Mouse (Mus musculus) hindbrain, embryonic 13.5 days (tissue): Measurements from ENCODE around the gene Dph1. TPM values are rescaled to one million over a fixed set of nuclear protein-coding genes. Genes with fewer than 3 reads are reported as not detected.
A peak's percentile ranks its signal among the peaks of the same experiment; 100 is the strongest.

Experiments used
- ATAC-seq: fragments of 200-750 bp; cut with Nextera tagmentation; 2 replicates; pipeline ENCODE4 v1.8.0; 2017; ENCODE audit warnings: moderate TSS enrichment; ENCODE audit not compliant: low FRiP score
- H3K27ac ChIP-seq: fragments of 300-500 bp; sonication (generic); 2 replicates; pipeline ENCODE4 v1.5.1; 2015; ENCODE audit warnings: inconsistent platforms, mild to moderate bottlenecking, moderate library complexity
- H3K27me3 ChIP-seq: fragments of 300-500 bp; sonication (generic); 2 replicates; pipeline ENCODE4 v1.6.1; 2015; ENCODE audit warnings: mild to moderate bottlenecking, inconsistent platforms
- H3K36me3 ChIP-seq: fragments of 300-500 bp; sonication (generic); 2 replicates; pipeline ENCODE4 v1.6.1; 2015; ENCODE audit warnings: mild to moderate bottlenecking, inconsistent platforms
- H3K4me1 ChIP-seq: fragments of 300-500 bp; sonication (generic); replicated peaks from 2 replicates; pipeline ENCODE4 v1.6.1; 2015; ENCODE audit warnings: inconsistent platforms
- H3K4me2 ChIP-seq: fragments of 300-500 bp; sonication (generic); 2 replicates; pipeline ENCODE4 v1.6.1; 2015; ENCODE audit warnings: inconsistent platforms, mild to moderate bottlenecking, moderate library complexity
- H3K4me3 ChIP-seq: fragments of 300-500 bp; sonication (generic); 2 replicates; pipeline ENCODE4 v1.5.1; 2015; ENCODE audit warnings: mild to moderate bottlenecking, inconsistent platforms
- H3K9ac ChIP-seq: fragments of 300-500 bp; sonication (generic); 2 replicates; pipeline ENCODE4 v1.6.1; 2015; ENCODE audit warnings: mild to moderate bottlenecking, inconsistent platforms
- H3K9me3 ChIP-seq: fragments of 300-500 bp; sonication (generic); 2 replicates; pipeline ENCODE4 v1.6.1; 2016; ENCODE audit warnings: inconsistent platforms
- WGBS: fragments of 180-500 bp; shearing (Covaris S2); methylation state at CpG from one replicate; pipeline ENCODE4 v1.1.7; 2015; 5-methylcytosine and 5-hydroxymethylcytosine counted together
- polyA plus RNA-seq: library from polyadenylated mRNA; unstranded; fragments of >200 nt; fragmentation: Nextera tagmentation; extraction: Ambion mirVana; gene quantifications from 2 replicates; pipeline ENCODE4 v1.2.1, GENCODE M21; 2015

The Dph1 gene
- polyA plus RNA-seq, 1 experiment from 2014 or later = 14.4 TPM

GRCm38 (mm10) chr11:75199951-75200350 lies 8.9 kb upstream of the Dph1 start:
- Histone ChIP-seq H3K9ac (no peak overlapping the region), H3K4me2 (no peak overlapping the region), H3K4me1 (peaks cover 48% of the 10 kb centered on the region), H3K9me3 (no peaks in the 10 kb centered on the region), H3K36me3 (no peaks in the 10 kb centered on the region), H3K27ac (no peak overlapping the region), H3K4me3 (no peak overlapping the region), H3K27me3 (peaks cover 55% of the 10 kb centered on the region)
- 81% methylated on average over 5 of the region's 5 CpGs for WGBS
- no peak for ATAC-seq

GRCm38 (mm10) chr11:75198792-75199191 lies 7.8 kb upstream of the Dph1 start:
- Histone ChIP-seq H3K36me3 (no peaks in the 10 kb centered on the region), H3K27ac (no peak overlapping the region), H3K4me1 (peaks cover 53% of the 10 kb centered on the region), H3K9ac (no peak overlapping the region), H3K9me3 (no peaks in the 10 kb centered on the region), H3K27me3 (peaks cover 64% of the 10 kb centered on the region), H3K4me2 (no peak overlapping the region), H3K4me3 (no peak overlapping the region)
- no peak for ATAC-seq
- WGBS = 48% methylated on average over 4 of the region's 4 CpGs

DNA sequence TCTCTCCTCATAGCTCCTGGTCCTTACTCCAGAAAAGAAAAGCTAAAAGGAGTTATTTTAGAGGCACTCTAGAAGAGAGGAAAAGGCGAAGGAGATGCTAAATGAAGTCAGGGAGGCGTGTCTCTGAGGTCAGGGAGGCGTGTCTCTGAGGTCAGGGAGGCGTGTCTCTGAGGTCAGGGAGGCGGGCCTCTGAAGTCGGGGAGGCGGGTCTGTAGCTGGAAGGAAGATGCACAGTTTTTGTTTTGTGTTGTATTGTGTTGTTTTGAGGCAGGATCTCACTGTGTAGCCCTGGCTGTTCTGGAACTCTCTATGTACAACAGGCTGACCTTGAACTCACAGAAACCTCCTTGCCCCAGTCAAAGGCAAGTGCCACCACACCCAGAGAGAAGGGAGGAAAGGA lies 6.9 kb upstream of the Dph1 start:
- no peaks in the 10 kb centered on the region for H3K36me3 ChIP-seq
- no peaks in the 10 kb centered on the region for H3K9me3 ChIP-seq
- peaks cover 72% of the 10 kb centered on the region for H3K27me3 ChIP-seq
- H3K4me1 ChIP-seq = peaks cover 61% of the 10 kb centered on the region
- no peak overlapping the region for H3K4me3 ChIP-seq
- no peak overlapping the region for H3K4me2 ChIP-seq
- H3K27ac ChIP-seq = no peak overlapping the region
- 22% methylated on average over 7 of the region's 7 CpGs for WGBS
- ATAC-seq = no peak
- no peak overlapping the region for H3K9ac ChIP-seq

DNA sequence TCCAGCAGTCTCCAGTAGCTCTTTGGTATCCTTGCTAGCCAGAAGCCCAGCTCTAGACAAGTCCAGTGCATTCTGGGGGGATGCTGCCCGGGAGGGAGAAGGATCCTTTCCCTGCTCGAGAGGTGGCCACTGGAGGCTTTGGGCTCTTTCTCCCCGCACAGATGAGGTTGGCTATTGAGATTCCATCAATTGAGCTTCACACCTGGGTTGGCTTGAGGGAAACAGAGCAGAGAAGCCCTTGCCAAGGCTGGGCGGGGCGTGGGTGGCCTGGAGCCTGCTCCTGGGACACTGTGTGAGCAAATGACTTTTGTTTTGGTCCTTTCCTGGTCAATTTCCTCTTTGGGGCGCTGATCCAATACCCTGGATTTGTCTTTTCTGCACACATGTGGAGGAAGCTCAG lies 5.1 kb upstream of the Dph1 start:
- Histone ChIP-seq H3K9me3 (no peaks in the 10 kb centered on the region), H3K36me3 (no peaks in the 10 kb centered on the region), H3K4me3 (peak overlapping the region; percentile 57), H3K4me1 (peaks cover 56% of the 10 kb centered on the region), H3K9ac (no peak overlapping the region), H3K27ac (no peak overlapping the region), H3K4me2 (peak overlapping the region; percentile 77), H3K27me3 (peaks cover 87% of the 10 kb centered on the region)
- no peak for ATAC-seq
- 51% methylated on average over 6 of the region's 6 CpGs for WGBS

GRCm38 (mm10) chr11:75194850-75195461 lies 3.9 kb upstream of the Dph1 start:
- ATAC-seq = 0 out of 2 replicates have a peak, but pooled peaks have one; percentile 12
- peaks cover 85% of the 10 kb centered on the region for H3K27me3 ChIP-seq
- under 1% methylated on average over 39 of the region's 39 CpGs for WGBS

DNA sequence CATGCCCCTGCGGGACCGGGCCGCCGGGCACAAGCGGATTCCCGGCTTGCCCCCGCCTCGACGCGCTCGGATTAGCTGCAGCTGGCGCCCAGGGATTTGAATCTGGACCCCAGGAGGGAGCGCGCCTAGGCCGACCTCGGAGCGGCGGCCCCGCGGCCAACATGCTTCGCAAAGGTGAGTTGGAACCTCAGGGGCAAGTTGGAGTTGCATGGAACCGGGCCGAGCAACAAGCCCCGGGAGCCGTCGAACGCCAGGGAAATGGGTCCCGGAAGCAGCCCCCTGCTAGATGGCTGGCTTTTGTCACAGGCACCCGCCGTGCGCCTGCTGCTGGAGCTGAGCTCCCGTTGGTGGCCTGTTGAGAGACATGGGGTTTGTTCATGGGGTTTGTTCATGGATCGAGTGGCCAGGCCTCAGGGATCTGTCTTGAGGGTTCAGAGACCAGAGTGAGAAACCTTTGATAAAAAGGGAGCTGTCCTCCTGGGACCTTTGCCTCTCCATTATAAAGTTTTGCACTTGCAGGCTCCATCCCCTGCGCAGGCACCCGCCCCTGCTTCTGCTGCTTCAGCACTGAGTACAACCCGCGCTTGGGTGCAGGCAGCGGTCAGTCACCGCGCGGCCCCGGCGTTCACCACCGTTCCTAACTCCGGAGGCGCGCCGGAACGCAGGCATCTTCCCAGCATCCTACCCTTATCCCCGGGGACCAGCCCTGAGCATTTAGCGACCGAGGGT lies 3.2 kb upstream of the Dph1 start:
- ATAC-seq = no peak
- Histone ChIP-seq H3K9me3 (no peaks in the 10 kb centered on the region), H3K4me2 (peak overlapping the region; percentile 77), H3K36me3 (no peaks in the 10 kb centered on the region), H3K4me3 (peak overlapping the region; percentile 57), H3K9ac (peak overlapping the region; percentile 77), H3K27ac (peak overlapping the region; percentile 52; the same call in 1 of the 2 replicates), H3K4me1 (peaks cover 64% of the 10 kb centered on the region), H3K27me3 (peaks cover 79% of the 10 kb centered on the region)
- under 1% methylated on average over 52 of the region's 52 CpGs for WGBS

More at GRCm38 (mm10) chr11:75194850-75195461, 3.9 kb upstream of the Dph1 start:
- Histone ChIP-seq H3K4me1 (peaks cover 57% of the 10 kb centered on the region), H3K4me2 (peak overlapping the region; percentile 77), H3K27ac (0 out of 2 replicates have a peak overlapping the region, but pooled peaks have one; percentile 23), H3K4me3 (peak overlapping the region; percentile 57), H3K36me3 (no peaks in the 10 kb centered on the region), H3K9me3 (no peaks in the 10 kb centered on the region), H3K9ac (peak overlapping the region; percentile 77)

GRCm38 (mm10) chr11:75193256-75194071 lies 2.4 kb upstream of the Dph1 start, which contains the start of gene Rtn4rl1:
Rtn4rl1 (plus strand) TSS chr11:75193783.
- Histone ChIP-seq H3K4me3 (peak within 1 kb of the TSS; percentile 57), H3K4me2 (peak within 1 kb of the TSS; percentile 77), H3K9me3 (no peaks in the 10 kb centered on the region), H3K4me1 (peaks cover 62% of the 10 kb centered on the region), H3K27ac (peak within 1 kb of the TSS; percentile 64), H3K9ac (peak within 1 kb of the TSS; percentile 77), H3K36me3 (no peaks in the 10 kb centered on the region), H3K27me3 (peaks cover 74% of the 10 kb centered on the region)
- under 1% methylated on average over 78 of the region's 84 CpGs for WGBS
- ATAC-seq = no peak

DNA sequence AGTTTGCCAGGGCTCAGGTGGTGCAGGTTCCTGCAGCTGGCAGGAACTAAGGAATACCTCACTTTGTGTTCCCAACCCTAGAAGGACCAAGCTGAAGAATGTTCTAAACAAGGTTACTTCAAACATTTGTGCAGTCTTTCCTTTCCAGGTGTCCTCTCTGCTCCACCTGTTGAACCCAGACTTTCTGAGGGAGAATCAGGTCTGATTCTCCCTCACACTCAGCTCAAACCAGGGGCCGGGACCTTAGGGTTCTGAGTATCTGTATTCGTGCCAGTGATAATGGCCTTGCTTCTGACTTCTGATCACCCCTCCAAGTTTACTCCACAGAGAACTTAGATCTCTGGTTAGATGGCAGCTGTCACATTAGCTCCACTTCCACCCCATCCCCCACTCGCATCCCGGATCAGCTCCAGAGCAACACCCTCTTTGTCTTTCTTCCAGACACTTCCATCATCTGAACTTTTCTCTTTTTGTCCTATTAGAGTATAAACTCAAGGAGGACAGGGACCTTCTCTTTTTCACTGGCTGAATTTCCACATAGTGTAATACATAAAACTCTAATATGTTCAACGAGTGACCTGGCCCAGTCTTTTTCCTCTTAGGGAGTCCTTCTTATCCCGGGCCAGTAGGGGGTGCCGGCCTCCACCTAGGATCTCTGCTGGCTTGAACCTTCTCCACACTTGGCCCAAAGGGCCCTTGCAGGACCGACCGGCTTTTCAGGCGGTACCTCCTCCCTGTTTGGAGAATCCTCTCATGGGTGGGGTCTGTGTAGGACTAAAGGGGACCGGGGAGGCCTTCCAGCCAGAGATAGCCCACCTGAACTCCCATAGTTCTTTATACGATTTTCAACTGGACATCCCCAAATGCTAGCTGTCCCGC lies 1.5 kb upstream of the Dph1 start:
- Histone ChIP-seq H3K4me1 (peaks cover 62% of the 10 kb centered on the region), H3K36me3 (no peaks in the 10 kb centered on the region), H3K27ac (no peak overlapping the region), H3K4me3 (peak overlapping the region; percentile 57), H3K4me2 (peak overlapping the region; percentile 77), H3K27me3 (peaks cover 68% of the 10 kb centered on the region), H3K9ac (no peak overlapping the region), H3K9me3 (no peaks in the 10 kb centered on the region)
- peak; percentile 29; the same call in 1 of the 2 replicates for ATAC-seq
- 24% methylated on average over 13 of the region's 13 CpGs for WGBS

DNA sequence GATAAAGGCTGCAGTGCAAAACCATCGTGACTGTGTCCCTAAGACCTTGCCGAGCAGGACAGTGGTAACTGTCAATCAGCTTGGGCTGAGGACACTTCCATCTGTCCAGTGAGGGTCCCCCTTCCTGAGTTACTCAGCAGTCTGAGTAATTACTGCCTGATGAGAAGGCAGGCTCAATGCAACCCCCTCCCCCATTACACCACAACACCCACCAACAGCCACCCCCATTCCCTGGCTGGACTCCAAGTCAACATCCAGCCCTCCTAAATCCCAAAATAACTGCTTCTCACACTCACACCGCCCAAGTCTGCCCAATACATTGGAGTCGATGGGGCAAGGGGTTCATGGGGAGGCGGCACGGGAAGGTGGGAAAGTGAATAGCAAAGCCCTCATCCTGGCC lies 800 bp upstream of the Dph1 start:
- ATAC-seq = no peak
- Histone ChIP-seq H3K9me3 (no peaks in the 10 kb centered on the region), H3K27ac (no peak overlapping the region), H3K27me3 (peaks cover 60% of the 10 kb centered on the region), H3K4me3 (no peak overlapping the region), H3K4me1 (peaks cover 58% of the 10 kb centered on the region), H3K4me2 (no peak overlapping the region), H3K9ac (no peak overlapping the region), H3K36me3 (no peaks in the 10 kb centered on the region)
- 64% methylated on average over 6 of the region's 6 CpGs for WGBS

DNA sequence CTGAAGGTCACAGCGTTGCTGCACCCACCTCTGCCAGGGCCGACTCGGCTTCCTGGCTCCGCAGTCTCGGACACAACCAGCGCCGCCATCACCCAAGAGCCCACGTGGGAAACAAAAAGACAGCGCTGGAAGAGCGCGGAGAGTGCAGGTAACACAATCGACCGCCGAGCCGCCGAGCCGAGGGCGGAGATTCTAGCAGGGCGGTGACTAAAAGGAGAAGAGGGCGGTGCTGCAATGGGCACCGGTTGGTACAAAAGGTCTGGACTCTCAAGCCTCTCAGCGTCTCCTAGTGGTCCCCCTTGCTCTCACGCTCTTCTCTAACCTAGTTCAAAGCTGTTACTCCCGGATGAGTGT lies 693 bp downstream of the Dph1 start:
- H3K4me2 ChIP-seq = peak overlapping the region; percentile 90
- H3K4me3 ChIP-seq = peak overlapping the region; percentile 86
- H3K9me3 ChIP-seq = no peaks in the 10 kb centered on the region
- ATAC-seq = peak; percentile 83
- no peaks in the 10 kb centered on the region for H3K36me3 ChIP-seq
- 0 out of 2 replicates have a peak overlapping the region, but pooled peaks have one; percentile 30 for H3K27ac ChIP-seq
- H3K27me3 ChIP-seq = peaks cover 45% of the 10 kb centered on the region
- H3K9ac ChIP-seq = peak overlapping the region; percentile 80
- under 1% methylated on average over 24 of the region's 24 CpGs for WGBS
- peaks cover 52% of the 10 kb centered on the region for H3K4me1 ChIP-seq

DNA sequence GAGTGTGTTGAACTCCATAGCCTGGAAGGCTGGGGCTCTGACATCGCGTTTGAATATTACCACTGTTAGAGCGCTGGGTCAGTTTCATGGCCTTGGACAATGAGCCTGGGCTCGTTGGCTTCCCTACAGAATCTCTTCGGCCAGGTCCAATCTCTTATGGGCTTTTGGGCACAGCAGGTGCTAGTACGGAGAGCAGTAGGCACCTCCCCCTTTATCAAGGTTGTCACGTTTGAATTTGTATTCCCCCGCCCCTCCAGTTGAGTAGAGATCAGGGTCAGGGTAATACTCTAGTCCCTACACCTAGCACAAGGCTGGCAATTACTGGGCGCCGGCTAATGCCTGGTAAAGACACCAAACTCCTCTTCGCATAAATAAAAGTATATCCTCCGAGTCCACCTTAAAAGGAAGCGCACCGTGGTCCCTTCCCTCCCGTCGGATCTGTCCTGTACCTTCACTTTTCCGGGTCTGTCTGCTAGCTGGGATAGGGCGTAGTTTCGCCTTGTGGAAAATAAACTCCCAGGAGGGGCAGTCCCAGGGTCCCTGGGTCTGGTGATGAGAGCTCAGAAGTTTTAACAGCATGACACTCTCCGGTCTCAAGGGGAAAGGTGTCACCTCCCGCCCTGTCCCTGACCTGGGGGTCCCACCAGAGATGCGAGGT lies 1.2 kb downstream of the Dph1 start:
- Histone ChIP-seq H3K36me3 (no peaks in the 10 kb centered on the region), H3K4me2 (peak overlapping the region; percentile 90), H3K4me3 (peak overlapping the region; percentile 86), H3K27me3 (peaks cover 40% of the 10 kb centered on the region), H3K4me1 (peaks cover 52% of the 10 kb centered on the region), H3K9ac (peak overlapping the region; percentile 80), H3K9me3 (no peaks in the 10 kb centered on the region), H3K27ac (no peak overlapping the region)
- under 1% methylated on average over 22 of the region's 22 CpGs for WGBS
- ATAC-seq = no peak
